Mouse (Mus musculus) C2C12 (cell line): ENCODE results near the gene Ank2. TPM values are rescaled to one million over a fixed set of nuclear protein-coding genes. Genes with fewer than 3 reads are reported as not detected.

Source experiments
- H3K27me3 ChIP-seq: one replicate; pipeline ENCODE4 v1.6.1; 2011; ENCODE audit not compliant: control insufficient read depth, insufficient read depth, insufficient read length
- H3K36me3 ChIP-seq: one replicate; pipeline ENCODE4 v1.6.1; 2011; ENCODE audit not compliant: control insufficient read depth, insufficient read depth
- H3K4me3 ChIP-seq: one replicate; pipeline ENCODE4 v1.5.1; 2011; ENCODE audit warnings: mild to moderate bottlenecking, control low read depth; ENCODE audit not compliant: poor library complexity, insufficient read depth, severe bottlenecking
- H3K79me2 ChIP-seq: one replicate; pipeline ENCODE4 v1.6.1; 2011; ENCODE audit not compliant: control insufficient read depth, insufficient read depth
- H3K79me3 ChIP-seq: one replicate; pipeline ENCODE4 v1.6.1; 2011; ENCODE audit warnings: low read depth, control low read depth
- H3ac ChIP-seq: one replicate; pipeline ENCODE3; 2011; ENCODE audit warnings: low read depth; ENCODE audit not compliant: control insufficient read depth, insufficient read length
- CEBPB ChIP-seq: IDR thresholded peaks from one replicate; pipeline ENCODE4 v1.6.1; 2011; ENCODE audit warnings: low read depth, mild to moderate bottlenecking, control low read depth, moderate library complexity
- CTCF ChIP-seq: IDR thresholded peaks from one replicate; pipeline ENCODE4 v1.5.1; 2011; ENCODE audit not compliant: control insufficient read depth, insufficient read depth, insufficient read length
- FOSL1 ChIP-seq: IDR thresholded peaks from one replicate; pipeline ENCODE4 v1.8.0; 2011; ENCODE audit warnings: mild to moderate bottlenecking, low read length; ENCODE audit not compliant: poor library complexity, insufficient read depth, severe bottlenecking
- MAX ChIP-seq: IDR thresholded peaks from one replicate; pipeline ENCODE4 v1.6.1; 2011; ENCODE audit warnings: mild to moderate bottlenecking, control low read depth
- MYOD1 ChIP-seq: IDR thresholded peaks from one replicate; pipeline ENCODE4 v1.6.1; 2011; ENCODE audit warnings: low read depth; ENCODE audit not compliant: control insufficient read depth, insufficient read length
- MYOG ChIP-seq: IDR thresholded peaks from one replicate; pipeline ENCODE4 v1.6.1; 2011; ENCODE audit not compliant: control insufficient read depth, insufficient read length; ENCODE audit errors: extremely low read depth
- USF1 ChIP-seq: IDR thresholded peaks from one replicate; pipeline ENCODE4 v1.6.1; 2011; ENCODE audit warnings: low read depth, mild to moderate bottlenecking, control low read depth, moderate library complexity
- polyA plus RNA-seq: library from polyadenylated mRNA; unstranded; fragments of >200 nt; fragmentation: generic; extraction: Trizol; gene quantifications from one replicate; pipeline ENCODE4 v1.2.1, GENCODE M21; 2012; ENCODE audit warnings: missing spikeins

Ank2 gene
- polyA plus RNA-seq, 1 experiment = 3.5 TPM

DNA sequence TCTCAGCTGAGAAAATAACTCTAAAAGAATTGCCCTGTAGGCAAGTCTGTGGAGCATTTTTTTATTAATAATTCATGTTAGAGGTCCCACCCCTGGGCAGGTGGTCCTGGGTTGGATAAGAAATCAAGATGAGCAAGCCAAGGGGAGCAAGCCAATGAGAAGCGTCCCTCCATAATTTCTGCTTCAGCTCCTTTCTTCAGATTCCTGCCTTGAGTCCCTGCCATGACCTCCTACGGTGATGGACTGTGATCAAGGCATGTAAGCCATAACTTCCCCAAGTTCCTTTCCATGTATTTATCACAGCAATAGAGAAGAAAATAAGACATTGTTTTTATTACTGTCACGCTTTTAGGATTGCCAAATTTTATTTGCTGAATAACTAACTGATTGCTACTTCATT is 115.9 kb downstream of the Ank2 start:
- Histone ChIP-seq H3K27me3 (no peaks in the 10 kb centered on the region), H3K79me3 (no peaks in the 10 kb centered on the region), H3ac (no peak overlapping the region), H3K36me3 (no peaks in the 10 kb centered on the region), H3K4me3 (no peak overlapping the region), H3K79me2 (no peaks in the 10 kb centered on the region)
- no peak for TF ChIP-seq USF1
- no peak for TF ChIP-seq MYOD1
- TF ChIP-seq CEBPB = no peak
- TF ChIP-seq CTCF = no peak
- TF ChIP-seq MAX = no peak
- no peak for TF ChIP-seq FOSL1
- no peak for TF ChIP-seq MYOG

DNA sequence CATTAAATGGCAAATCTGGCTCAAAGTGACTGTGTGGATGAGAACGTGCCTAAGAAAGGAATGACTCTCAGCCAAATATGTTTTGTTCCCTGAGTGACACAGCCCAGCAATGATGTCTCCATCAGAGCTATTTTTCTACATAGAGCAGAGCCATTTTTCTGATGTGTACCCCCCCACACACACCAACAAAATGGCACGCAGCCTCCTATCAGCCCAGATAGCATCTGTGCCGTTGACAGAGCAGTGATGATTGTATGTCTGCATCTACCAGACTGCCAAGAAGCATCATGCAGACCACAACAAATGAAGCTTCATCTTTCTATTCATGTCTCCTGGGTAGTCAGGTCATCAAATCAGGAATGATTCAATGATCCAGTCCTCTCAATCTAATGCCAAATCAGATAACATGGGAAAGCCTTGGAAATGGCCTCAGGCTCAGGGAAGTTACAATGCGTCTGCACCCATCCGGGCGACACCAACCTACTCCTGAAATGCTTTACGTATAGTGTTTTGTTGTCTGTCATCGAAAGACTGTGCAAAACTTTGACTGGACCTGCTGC is 122.2 kb downstream of the Ank2 start:
- no peaks in the 10 kb centered on the region for H3K27me3 ChIP-seq
- no peaks in the 10 kb centered on the region for H3K36me3 ChIP-seq
- H3K4me3 ChIP-seq = no peak overlapping the region
- no peak overlapping the region for H3ac ChIP-seq
- no peaks in the 10 kb centered on the region for H3K79me3 ChIP-seq
- no peak for TF ChIP-seq MYOD1
- no peak for TF ChIP-seq USF1
- no peaks in the 10 kb centered on the region for H3K79me2 ChIP-seq

DNA sequence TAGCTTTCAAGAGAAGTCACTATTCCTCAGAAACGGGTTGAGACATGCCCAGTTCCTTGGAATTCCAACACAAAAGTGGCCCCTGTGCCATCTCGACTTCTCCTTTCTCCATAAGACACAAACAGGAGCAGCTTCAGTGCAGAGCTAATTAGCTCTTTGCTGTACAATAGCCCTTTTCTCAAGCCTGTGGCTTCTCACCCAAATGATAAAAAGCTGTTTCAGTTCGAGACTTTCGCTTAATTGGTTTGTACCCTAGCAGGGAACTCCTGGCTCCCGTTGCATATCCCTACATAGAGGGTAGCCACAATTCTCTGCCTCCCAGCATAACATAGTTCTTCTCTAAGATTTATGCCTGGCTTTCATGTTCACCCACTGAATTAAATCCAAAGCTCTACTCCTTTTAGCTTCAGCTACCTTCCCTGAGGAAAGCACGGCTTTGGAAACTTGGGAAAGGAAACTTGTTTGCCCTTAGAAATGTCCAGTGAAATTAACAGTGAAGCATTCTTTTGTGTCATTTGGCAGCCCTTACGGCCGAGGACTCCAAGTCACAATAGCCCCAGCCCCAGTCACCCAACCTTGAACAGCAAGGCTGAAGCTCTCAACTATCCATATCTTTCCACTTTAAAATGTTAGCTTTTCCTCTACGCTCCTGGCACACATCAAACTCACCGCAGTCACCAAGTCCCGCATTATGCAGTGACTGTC is 123.0 kb downstream of the Ank2 start:
- Histone ChIP-seq H3K79me3 (no peaks in the 10 kb centered on the region), H3K27me3 (no peaks in the 10 kb centered on the region)

DNA sequence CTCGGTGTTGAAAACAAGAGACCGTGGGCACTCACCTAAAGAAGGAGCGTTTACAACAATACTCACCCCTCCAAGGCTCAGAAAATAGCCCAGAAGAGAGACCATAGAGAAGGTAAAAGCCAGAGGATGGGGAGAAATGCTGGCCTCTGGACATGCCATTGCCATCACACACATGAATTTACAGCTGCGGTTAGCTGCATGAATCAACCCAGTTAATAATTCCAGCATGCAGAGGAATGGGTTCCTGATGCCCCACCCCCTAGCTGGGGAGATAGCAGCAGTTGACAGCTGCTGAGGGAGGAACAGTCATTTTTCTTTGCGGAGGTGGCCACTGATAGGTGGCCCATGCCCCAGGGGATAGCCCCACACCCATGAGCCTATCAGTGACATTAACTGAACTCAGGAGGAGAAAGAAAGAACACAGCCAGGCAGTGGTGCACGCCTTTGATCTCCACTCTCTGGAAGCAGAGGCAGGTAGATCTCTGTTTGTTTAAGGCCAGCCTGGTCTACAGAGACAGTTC is 124.9 kb downstream of the Ank2 start:
- Histone ChIP-seq H3ac (no peak overlapping the region), H3K79me3 (no peaks in the 10 kb centered on the region), H3K4me3 (no peak overlapping the region), H3K27me3 (no peaks in the 10 kb centered on the region), H3K79me2 (no peaks in the 10 kb centered on the region), H3K36me3 (no peaks in the 10 kb centered on the region)
- TF ChIP-seq FOSL1 (no peak), CEBPB (no peak), CTCF (no peak), MYOD1 (no peak), USF1 (no peak), MAX (no peak), MYOG (no peak)

More for the DNA sequence above, 123.0 kb downstream of the Ank2 start:
- H3K36me3 ChIP-seq = no peaks in the 10 kb centered on the region
- no peak for TF ChIP-seq MAX
- no peak for TF ChIP-seq USF1
- no peak for TF ChIP-seq CEBPB
- no peak for TF ChIP-seq FOSL1
- no peak overlapping the region for H3K4me3 ChIP-seq
- H3K79me2 ChIP-seq = no peaks in the 10 kb centered on the region
- H3ac ChIP-seq = no peak overlapping the region

DNA sequence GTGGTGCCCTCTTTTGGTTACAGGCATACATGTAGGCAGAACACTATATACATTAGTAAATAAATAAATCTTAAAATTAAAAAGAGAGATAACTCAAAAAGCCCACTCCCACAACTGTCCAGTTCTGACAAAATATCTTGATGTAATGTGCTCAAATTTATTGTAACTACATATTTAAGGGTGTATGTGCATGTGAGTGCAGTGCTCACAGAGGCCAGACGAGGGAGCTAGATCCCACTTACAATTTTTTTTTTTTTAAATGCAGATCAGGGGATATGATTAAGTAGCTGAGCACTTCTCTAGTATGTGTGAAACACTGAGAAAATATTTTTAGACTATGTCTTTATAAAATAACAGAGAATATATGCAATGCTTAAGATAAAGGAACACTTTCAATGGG is 127.4 kb downstream of the Ank2 start:
- Histone ChIP-seq H3K27me3 (no peaks in the 10 kb centered on the region), H3K4me3 (no peak overlapping the region), H3K79me3 (no peaks in the 10 kb centered on the region), H3K79me2 (no peaks in the 10 kb centered on the region), H3ac (no peak overlapping the region), H3K36me3 (no peaks in the 10 kb centered on the region)
- TF ChIP-seq MYOD1 (no peak), FOSL1 (no peak), USF1 (no peak), MYOG (no peak), CEBPB (no peak), CTCF (no peak), MAX (no peak)

DNA sequence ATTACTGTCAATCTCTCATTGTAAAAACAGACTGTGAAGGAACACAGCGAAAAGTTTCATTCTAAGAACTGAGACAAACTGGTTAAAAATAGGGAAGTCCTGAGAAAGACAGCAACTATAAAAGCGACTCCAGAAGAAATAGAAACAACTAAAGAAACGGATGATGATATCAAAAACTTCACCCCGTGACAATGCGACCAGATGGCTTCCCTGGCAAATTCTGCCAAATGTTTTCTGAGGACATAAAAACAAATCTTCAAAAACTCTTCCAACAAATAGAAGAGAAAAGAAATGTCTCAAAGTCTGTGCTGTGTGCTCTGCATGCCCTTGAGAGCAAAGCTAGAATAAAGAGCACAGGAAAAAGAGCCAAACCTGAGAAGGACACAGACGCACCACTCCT is 129.6 kb downstream of the Ank2 start:
- no peak overlapping the region for H3ac ChIP-seq
- no peaks in the 10 kb centered on the region for H3K79me3 ChIP-seq
- no peaks in the 10 kb centered on the region for H3K27me3 ChIP-seq
- TF ChIP-seq CTCF (no peak), MYOG (no peak), CEBPB (no peak), MAX (no peak), MYOD1 (no peak), USF1 (no peak), FOSL1 (no peak)
- no peaks in the 10 kb centered on the region for H3K36me3 ChIP-seq
- H3K4me3 ChIP-seq = no peak overlapping the region
- no peaks in the 10 kb centered on the region for H3K79me2 ChIP-seq
